Mouse (Mus musculus): ENCODE results near the gene Arid1a. TPM values are rescaled to one million over a fixed set of nuclear protein-coding genes. Genes with fewer than 3 reads are reported as not detected.

Arid1a gene
- polyA plus RNA-seq, 1 experiment from 2014 or later, result 24.2 TPM

- H3K9me3 ChIP-seq (ENCODE audit: control insufficient read depth, low read length), result no peaks in the 10 kb centered on the region
- peaks cover 34% of the 10 kb centered on the region for H3K4me1 ChIP-seq (ENCODE audit: control insufficient read depth, insufficient read depth, low read depth, low read length)
- peak; percentile 41; the same call in 1 of the 2 replicates for ATAC-seq
- peak overlapping the region; percentile 74 for H3K4me3 ChIP-seq (ENCODE audit: low read length)
- WGBS, result 2% methylated on average over 24 of the region's 24 CpGs
- H3K4me2 ChIP-seq (ENCODE audit: low read length), result peak overlapping the region; percentile 70
- H3K9ac ChIP-seq (ENCODE audit: low read depth, low read length), result peak overlapping the region; percentile 88
- no peaks in the 10 kb centered on the region for H3K36me3 ChIP-seq (ENCODE audit: control insufficient read depth, insufficient read depth, low read length)
- H3K27me3 ChIP-seq (replicated peaks; ENCODE audit: control insufficient read depth, insufficient read depth, low read length), result no peaks in the 10 kb centered on the region
- peak overlapping the region; percentile 98 for H3K27ac ChIP-seq (ENCODE audit: low read depth, low read length)
Observed at GRCm38 (mm10) chr4:133672845-133673647, 83.5 kb downstream of the Arid1a start.

DNA sequence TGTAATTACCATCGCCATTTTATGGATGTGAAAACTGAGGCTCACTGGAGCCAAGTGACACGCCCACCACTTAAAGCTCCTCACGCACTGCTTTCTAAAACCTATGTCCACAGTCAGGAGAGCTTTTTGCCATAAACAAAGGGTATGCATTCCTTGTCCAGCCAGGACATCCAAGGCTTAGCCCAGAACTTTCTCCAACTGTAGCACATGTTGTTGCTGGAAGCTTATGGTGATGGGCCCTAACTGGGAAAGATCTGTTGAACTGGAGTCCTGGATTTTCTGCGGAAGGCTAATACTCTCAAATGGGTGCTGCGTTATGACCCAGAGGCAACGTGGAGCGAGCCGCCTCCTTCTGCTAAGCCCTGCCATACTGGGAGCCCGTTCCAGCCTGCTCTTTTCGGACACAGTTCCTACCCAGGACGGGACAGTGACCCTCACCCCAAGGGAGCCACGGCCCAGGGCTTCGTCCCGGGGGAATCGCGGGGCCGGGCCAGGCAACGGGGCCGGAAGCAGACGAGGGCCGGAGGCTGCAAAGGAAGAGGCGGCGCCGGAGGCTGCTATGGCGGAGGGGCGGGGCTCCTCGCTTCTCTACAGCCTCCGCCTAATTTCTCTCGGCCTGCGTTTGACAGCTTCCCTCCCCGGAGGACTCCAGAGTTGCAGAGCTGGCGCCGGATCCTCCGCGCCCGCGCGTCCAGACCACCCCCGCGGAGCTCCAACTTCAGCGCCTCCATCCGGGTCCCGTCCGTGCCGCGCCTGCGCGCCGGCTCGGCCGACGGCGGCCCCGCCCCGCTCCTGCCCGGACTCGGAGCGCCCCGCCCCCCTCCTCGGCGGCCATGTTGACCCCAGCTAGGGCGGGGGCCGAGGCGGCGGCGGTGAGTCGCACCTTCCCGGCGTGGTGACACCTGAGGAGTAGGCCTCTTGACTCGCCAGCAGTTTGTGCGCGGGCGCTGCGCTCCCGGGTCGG is 84.4 kb downstream of the Arid1a start, which contains the start of gene Pigv:
TSS of gene Pigv (minus strand) at position 767 of the 964 bp plus-strand sequence.
- WGBS, result under 1% methylated on average over 43 of the region's 76 CpGs
- H3K27ac ChIP-seq (ENCODE audit: low read depth, low read length), result peak within 1 kb of the TSS; percentile 98
- H3K4me2 ChIP-seq (ENCODE audit: low read length), result peak within 1 kb of the TSS; percentile 70
- peaks cover 34% of the 10 kb centered on the region for H3K4me1 ChIP-seq (ENCODE audit: control insufficient read depth, insufficient read depth, low read depth, low read length)
- no peaks in the 10 kb centered on the region for H3K27me3 ChIP-seq (replicated peaks; ENCODE audit: control insufficient read depth, insufficient read depth, low read length)
- H3K4me3 ChIP-seq (ENCODE audit: low read length), result peak within 1 kb of the TSS; percentile 74
- peak; percentile 91 for ATAC-seq
- no peaks in the 10 kb centered on the region for H3K36me3 ChIP-seq (ENCODE audit: control insufficient read depth, insufficient read depth, low read length)
- peak within 1 kb of the TSS; percentile 88 for H3K9ac ChIP-seq (ENCODE audit: low read depth, low read length)
- no peaks in the 10 kb centered on the region for H3K9me3 ChIP-seq (ENCODE audit: control insufficient read depth, low read length)

DNA sequence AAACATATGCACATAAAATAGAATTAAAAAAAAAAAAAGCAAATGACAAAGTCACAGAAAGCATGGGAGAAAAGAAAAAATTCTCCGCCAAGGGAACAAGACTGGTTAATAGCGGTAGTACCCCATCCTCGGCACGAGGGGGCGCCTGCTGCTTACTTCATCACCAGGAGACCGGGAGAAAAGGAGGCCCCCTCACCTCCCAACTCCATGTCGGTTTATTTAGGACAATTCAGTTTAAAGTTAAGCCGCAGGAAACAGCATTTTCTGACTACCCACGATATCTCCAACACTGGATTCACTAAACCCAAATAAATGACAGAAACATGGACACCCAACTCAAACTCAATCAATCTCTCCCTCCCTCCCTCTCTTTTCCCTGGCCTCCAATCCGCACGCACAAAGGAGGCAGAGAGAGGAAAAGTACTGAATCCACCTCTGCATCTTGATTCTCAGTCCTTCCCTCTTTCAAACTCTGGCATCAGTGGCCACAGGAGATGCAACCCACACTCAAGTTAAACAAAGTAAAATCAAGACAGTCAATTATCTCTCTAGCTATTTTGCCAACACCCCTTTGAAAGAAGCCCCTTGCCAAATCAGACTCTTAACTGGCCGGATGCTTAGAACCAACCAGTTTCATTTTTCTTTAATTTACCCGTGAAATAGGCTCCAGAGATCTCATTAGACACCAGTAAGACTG is 85.2 kb downstream of the Arid1a start:
- Histone ChIP-seq H3K27me3 (replicated peaks; ENCODE audit: control insufficient read depth, insufficient read depth, low read length) (no peaks in the 10 kb centered on the region), H3K4me3 (ENCODE audit: low read length) (peak overlapping the region; percentile 74), H3K9me3 (ENCODE audit: control insufficient read depth, low read length) (no peaks in the 10 kb centered on the region), H3K4me1 (ENCODE audit: control insufficient read depth, insufficient read depth, low read depth, low read length) (peaks cover 35% of the 10 kb centered on the region), H3K9ac (ENCODE audit: low read depth, low read length) (peak overlapping the region; percentile 88), H3K4me2 (ENCODE audit: low read length) (peak overlapping the region; percentile 70), H3K36me3 (ENCODE audit: control insufficient read depth, insufficient read depth, low read length) (no peaks in the 10 kb centered on the region), H3K27ac (ENCODE audit: low read depth, low read length) (peak overlapping the region; percentile 98)
- ATAC-seq, result no peak
- WGBS, result 3% methylated on average over 13 of the region's 13 CpGs

- no peak overlapping the region for H3K27ac ChIP-seq (ENCODE audit: low read depth, low read length)
- no peak overlapping the region; the same call in 1 of the 2 replicates for H3K4me2 ChIP-seq (ENCODE audit: low read length)
- ATAC-seq, result no peak
- H3K36me3 ChIP-seq (ENCODE audit: control insufficient read depth, insufficient read depth, low read length), result no peaks in the 10 kb centered on the region
- no peak overlapping the region for H3K4me3 ChIP-seq (ENCODE audit: low read length)
- H3K9ac ChIP-seq (ENCODE audit: low read depth, low read length), result no peak overlapping the region
- peaks cover 44% of the 10 kb centered on the region for H3K4me1 ChIP-seq (ENCODE audit: control insufficient read depth, insufficient read depth, low read depth, low read length)
- no peaks in the 10 kb centered on the region for H3K9me3 ChIP-seq (ENCODE audit: control insufficient read depth, low read length)
- WGBS, result 71% methylated on average over 6 of the region's 6 CpGs
- no peaks in the 10 kb centered on the region for H3K27me3 ChIP-seq (replicated peaks; ENCODE audit: control insufficient read depth, insufficient read depth, low read length)
Observed at GRCm38 (mm10) chr4:133669652-133670210, 86.8 kb downstream of the Arid1a start.

DNA sequence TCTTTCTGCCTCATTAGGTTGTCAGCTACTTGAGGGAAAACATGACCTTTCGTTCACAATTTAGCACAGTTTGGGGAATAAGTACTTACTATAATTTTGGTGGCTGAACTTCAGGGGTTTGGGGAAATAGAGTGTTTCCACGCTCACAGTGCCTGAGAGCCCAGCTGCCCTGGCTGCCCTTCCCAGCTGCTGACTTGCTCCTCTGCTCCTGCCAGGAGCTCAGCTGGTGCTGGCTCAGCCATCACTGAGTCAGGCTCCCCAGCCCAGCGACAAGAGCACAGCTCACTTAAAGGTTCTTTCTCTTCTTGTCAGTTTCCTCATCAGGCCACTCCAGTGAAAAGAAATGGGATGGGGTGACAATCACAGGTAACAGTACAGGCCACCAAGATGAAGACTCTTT is 88.0 kb downstream of the Arid1a start:
- no peak overlapping the region for H3K4me3 ChIP-seq (ENCODE audit: low read length)
- no peaks in the 10 kb centered on the region for H3K9me3 ChIP-seq (ENCODE audit: control insufficient read depth, low read length)
- H3K27ac ChIP-seq (ENCODE audit: low read depth, low read length), result no peak overlapping the region
- H3K9ac ChIP-seq (ENCODE audit: low read depth, low read length), result no peak overlapping the region
- no peak for ATAC-seq
- H3K36me3 ChIP-seq (ENCODE audit: control insufficient read depth, insufficient read depth, low read length), result no peaks in the 10 kb centered on the region
- H3K4me1 ChIP-seq (ENCODE audit: control insufficient read depth, insufficient read depth, low read depth, low read length), result peaks cover 40% of the 10 kb centered on the region
- 54% methylated on average over 3 of the region's 3 CpGs for WGBS
- no peak overlapping the region for H3K4me2 ChIP-seq (ENCODE audit: low read length)
- no peaks in the 10 kb centered on the region for H3K27me3 ChIP-seq (replicated peaks; ENCODE audit: control insufficient read depth, insufficient read depth, low read length)

- Histone ChIP-seq H3K4me2 (ENCODE audit: low read length) (no peak overlapping the region), H3K27me3 (replicated peaks; ENCODE audit: control insufficient read depth, insufficient read depth, low read length) (no peaks in the 10 kb centered on the region), H3K4me3 (ENCODE audit: low read length) (no peak overlapping the region), H3K4me1 (ENCODE audit: control insufficient read depth, insufficient read depth, low read depth, low read length) (peaks cover 29% of the 10 kb centered on the region), H3K9ac (ENCODE audit: low read depth, low read length) (no peak overlapping the region), H3K27ac (ENCODE audit: low read depth, low read length) (no peak overlapping the region; the same call in 1 of the 2 replicates), H3K36me3 (ENCODE audit: control insufficient read depth, insufficient read depth, low read length) (no peaks in the 10 kb centered on the region), H3K9me3 (ENCODE audit: control insufficient read depth, low read length) (no peaks in the 10 kb centered on the region)
- no peak for ATAC-seq
- WGBS, result 90% methylated on average over 6 of the region's 6 CpGs
Observed at GRCm38 (mm10) chr4:133666199-133666598, 90.4 kb downstream of the Arid1a start.

DNA sequence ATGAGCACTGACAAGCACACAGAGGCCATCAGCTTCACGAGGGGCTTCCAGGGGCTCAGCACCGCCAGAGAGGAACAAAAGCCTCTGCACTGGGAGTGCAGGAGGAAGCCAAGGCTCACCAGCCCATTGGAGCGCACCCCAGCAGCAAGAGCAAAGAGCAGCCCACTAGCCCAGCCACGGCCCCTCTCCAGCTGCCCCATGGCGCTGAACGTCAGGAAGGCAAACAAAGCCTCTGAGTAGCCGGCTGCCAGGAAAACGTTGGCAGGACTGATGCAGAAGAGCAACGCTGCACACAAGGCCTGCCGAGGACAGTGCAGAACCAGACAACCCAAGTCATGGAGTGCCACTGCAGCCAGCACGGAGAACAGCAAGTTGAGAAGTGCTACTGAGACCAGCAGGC is 91.5 kb downstream of the Arid1a start:
- Histone ChIP-seq H3K4me3 (ENCODE audit: low read length) (no peak overlapping the region), H3K27me3 (replicated peaks; ENCODE audit: control insufficient read depth, insufficient read depth, low read length) (no peaks in the 10 kb centered on the region), H3K9ac (ENCODE audit: low read depth, low read length) (no peak overlapping the region), H3K4me1 (ENCODE audit: control insufficient read depth, insufficient read depth, low read depth, low read length) (peaks cover 28% of the 10 kb centered on the region), H3K4me2 (ENCODE audit: low read length) (peak overlapping the region; percentile 14), H3K9me3 (ENCODE audit: control insufficient read depth, low read length) (no peaks in the 10 kb centered on the region), H3K27ac (ENCODE audit: low read depth, low read length) (peak overlapping the region; percentile 74), H3K36me3 (ENCODE audit: control insufficient read depth, insufficient read depth, low read length) (no peaks in the 10 kb centered on the region)
- ATAC-seq, result peak; percentile 79
- 49% methylated on average over 10 of the region's 11 CpGs for WGBS

GRCm38 (mm10) chr4:133662945-133663344 is 93.6 kb downstream of the Arid1a start:
- Histone ChIP-seq H3K4me3 (ENCODE audit: low read length) (no peak overlapping the region), H3K4me2 (ENCODE audit: low read length) (no peak overlapping the region), H3K27ac (ENCODE audit: low read depth, low read length) (no peak overlapping the region), H3K9ac (ENCODE audit: low read depth, low read length) (no peak overlapping the region), H3K9me3 (ENCODE audit: control insufficient read depth, low read length) (no peaks in the 10 kb centered on the region), H3K36me3 (ENCODE audit: control insufficient read depth, insufficient read depth, low read length) (no peaks in the 10 kb centered on the region), H3K4me1 (ENCODE audit: control insufficient read depth, insufficient read depth, low read depth, low read length) (peaks cover 34% of the 10 kb centered on the region), H3K27me3 (replicated peaks; ENCODE audit: control insufficient read depth, insufficient read depth, low read length) (no peaks in the 10 kb centered on the region)
- 81% methylated on average over 8 of the region's 8 CpGs for WGBS
- no peak for ATAC-seq
